Mouse (Mus musculus) brain, embryonic 14.5 days (tissue): ENCODE data around the gene Yjefn3. TPM values are rescaled to one million over a fixed set of nuclear protein-coding genes. Genes with fewer than 3 reads are reported as not detected.

Source experiments
- DNase-seq: peaks from one replicate; pipeline ENCODE4 v3.0.0-alpha.2; 2011; ENCODE audit warnings: low read depth
- CTCF ChIP-seq: fragments of 200-500 bp; IDR thresholded peaks from 2 replicates; pipeline ENCODE4 v1.5.1; 2012; ENCODE audit warnings: inconsistent platforms, mild to moderate bottlenecking, moderate library complexity, borderline replicate concordance; ENCODE audit not compliant: insufficient read depth, insufficient read length; ENCODE audit errors: extremely low read depth
- POLR2A ChIP-seq: fragments of 200-500 bp; IDR thresholded peaks from 2 replicates; pipeline ENCODE4 v1.6.1; 2012; ENCODE audit warnings: mild to moderate bottlenecking, inconsistent platforms, borderline replicate concordance; ENCODE audit not compliant: poor library complexity, insufficient read depth, insufficient read length, severe bottlenecking; ENCODE audit errors: extremely low read depth
- polyA plus RNA-seq: library from polyadenylated mRNA; depleted of rRNA; stranded (reverse); fragments of >200 nt; gene quantifications from 2 replicates; pipeline ENCODE4 v1.2.3, GENCODE M21; 2012; rRNA removed

The Yjefn3 gene
- polyA plus RNA-seq, 1 experiment, result 12.6 TPM

DNA sequence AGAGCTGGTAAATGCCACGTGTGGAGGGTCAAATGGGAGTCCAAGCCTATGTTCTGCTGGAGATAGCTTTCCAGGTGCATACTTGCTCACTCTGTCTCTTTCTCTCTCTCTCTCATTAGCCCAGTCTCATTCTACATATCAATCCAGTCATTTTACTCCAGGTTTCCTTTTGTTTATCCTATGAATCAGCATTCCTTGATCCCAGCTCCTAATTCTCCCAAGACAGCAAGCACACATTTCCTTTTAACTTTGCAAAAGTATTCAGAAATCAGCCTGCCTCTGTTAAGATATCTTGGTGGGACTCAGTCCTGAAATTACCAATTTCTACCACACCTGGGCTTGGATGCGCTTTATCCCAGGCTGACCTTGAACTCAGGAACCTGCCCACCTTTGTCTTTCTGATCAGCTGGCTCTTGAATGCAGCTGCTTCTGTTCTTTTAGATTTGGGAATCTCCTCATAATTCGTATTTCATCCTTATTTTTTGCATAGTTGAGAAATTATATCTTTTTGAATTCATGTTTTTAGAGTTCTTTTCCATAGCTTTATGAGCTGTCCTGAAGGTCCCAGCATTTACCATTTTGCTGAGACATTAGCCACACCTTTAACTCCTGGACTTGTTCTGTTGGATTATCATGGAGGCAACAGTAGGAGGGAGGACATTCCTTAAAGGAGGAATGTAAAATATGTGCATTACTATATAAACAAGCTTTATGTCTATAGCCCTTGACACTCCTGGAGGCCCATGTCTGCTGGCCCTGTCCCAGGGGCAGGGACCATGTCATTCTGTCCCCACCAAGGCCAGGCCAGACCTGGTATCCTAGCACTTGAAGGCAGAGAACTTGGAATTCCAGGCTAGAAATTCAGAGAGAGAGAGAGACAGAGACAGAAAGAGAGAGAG, 55.1 kb downstream of the Yjefn3 start:
- DNase-seq, result no peak
- TF ChIP-seq CTCF (no peak), POLR2A (no peak)

Other genes with a start within 250 kb of the Yjefn3 start
- gene Zfp964, start 248.2 kb downstream of the Yjefn3 start, polyA plus RNA-seq, result 2.3 and 2.9 TPM in 2 replicates
- gene Zfp869, start 192.0 kb downstream of the Yjefn3 start, polyA plus RNA-seq, result 13.5 and 14.3 TPM in 2 replicates
- 9.4 and 9.6 TPM in 2 replicates for gene Zfp963, start 152.7 kb downstream of the Yjefn3 start, polyA plus RNA-seq
- gene Gm20422, start 127.8 kb downstream of the Yjefn3 start, polyA plus RNA-seq, result 1.4 and 1.6 TPM in 2 replicates
- 85.0 and 112 TPM in 2 replicates for gene Atp13a1, start 111.5 kb downstream of the Yjefn3 start, polyA plus RNA-seq
- 31.2 and 44.6 TPM in 2 replicates for gene Zfp866, start 111.5 kb downstream of the Yjefn3 start, polyA plus RNA-seq
- 72.5 and 80.2 TPM in 2 replicates for gene Gmip, start 94.0 kb downstream of the Yjefn3 start, polyA plus RNA-seq
- gene Lpar2, start 80.3 kb downstream of the Yjefn3 start, polyA plus RNA-seq, result 7.2 and 8.0 TPM in 2 replicates
- gene Pbx4, start 70.2 kb downstream of the Yjefn3 start, polyA plus RNA-seq, result 38.6 and 43.6 TPM in 2 replicates
- 5.0 and 5.6 TPM in 2 replicates for gene Cilp2, start 15.0 kb downstream of the Yjefn3 start, polyA plus RNA-seq
- 0.37 and 0.53 TPM in 2 replicates for gene Tssk6, start 528 bp downstream of the Yjefn3 start, polyA plus RNA-seq
- 84.2 and 106 TPM in 2 replicates for gene Ndufa13, start 154 bp downstream of the Yjefn3 start, polyA plus RNA-seq
- gene Gatad2a, start 93.7 kb upstream of the Yjefn3 start, polyA plus RNA-seq, result 33.6 and 41.2 TPM in 2 replicates
- gene Mau2, start 140.0 kb upstream of the Yjefn3 start, polyA plus RNA-seq, result 120 and 138 TPM in 2 replicates
- gene Sugp1, start 140.1 kb upstream of the Yjefn3 start, polyA plus RNA-seq, result 22.4 and 32.4 TPM in 2 replicates
- 8.1 and 10.4 TPM in 2 replicates for gene Tm6sf2, start 170.2 kb upstream of the Yjefn3 start, polyA plus RNA-seq
- 0.26 and 0.74 TPM in 2 replicates for gene Hapln4, start 180.7 kb upstream of the Yjefn3 start, polyA plus RNA-seq
- gene Ncan, start 218.2 kb upstream of the Yjefn3 start, polyA plus RNA-seq, result 69.8 and 144 TPM in 2 replicates
- 17.5 and 24.0 TPM in 2 replicates for gene Nr2c2ap, start 228.6 kb upstream of the Yjefn3 start, polyA plus RNA-seq
- 19.1 and 20.0 TPM in 2 replicates for gene Rfxank, start 236.4 kb upstream of the Yjefn3 start, polyA plus RNA-seq
- gene Borcs8, start 236.8 kb upstream of the Yjefn3 start, polyA plus RNA-seq, result 93.3 and 126 TPM in 2 replicates
- gene Mef2b, start 237.0 kb upstream of the Yjefn3 start, polyA plus RNA-seq, result 0.22 and 0.33 TPM in 2 replicates